Mouse (Mus musculus): ENCODE data around the gene Ddx10. TPM values are rescaled to one million over a fixed set of nuclear protein-coding genes. Genes with fewer than 3 reads are reported as not detected.

Ddx10 gene
- polyA plus RNA-seq (2016; fragmentation: Nextera tagmentation; extraction: Ambion mirVana), result 31.5 and 32.3 TPM in 2 replicates

DNA sequence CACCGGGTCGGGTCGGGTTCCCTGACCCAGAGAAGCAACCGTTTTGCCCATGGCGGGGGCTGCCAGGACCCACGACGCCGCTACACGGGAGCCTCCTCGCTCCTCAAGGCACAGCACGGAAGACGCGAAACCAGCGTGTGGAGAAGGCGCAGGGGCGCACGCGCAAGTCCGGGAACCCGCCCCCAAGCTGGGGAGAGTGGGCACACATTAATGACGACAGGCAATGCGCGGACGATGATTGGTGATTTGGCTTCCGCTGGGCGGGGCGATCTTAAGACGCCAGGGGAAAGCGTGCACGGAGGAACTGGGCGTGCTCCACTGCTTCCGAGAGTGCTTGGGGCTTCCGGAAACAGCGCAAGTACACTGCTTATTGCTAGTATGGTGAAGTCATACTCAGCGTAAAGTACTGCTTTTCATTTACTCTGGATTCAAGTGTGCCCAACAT is at the start of gene Ddx10:
Ddx10 (minus strand) TSS at position 101 of the 445 bp plus-strand sequence.
- no peaks in the 10 kb centered on the region for H3K9me3 ChIP-seq
- peak; percentile 96 for DNase-seq (ENCODE audit: extremely low spot score, low spot score)
- peaks cover 17% of the 10 kb centered on the region for H3K4me1 ChIP-seq
- H3K4me3 ChIP-seq, result peak within 1 kb of the TSS; percentile 92
- peak within 1 kb of the TSS; percentile 81 for H3K27ac ChIP-seq
- under 1% methylated on average over 35 of the region's 35 CpGs for WGBS
- H3K27me3 ChIP-seq (ENCODE audit: poor library complexity, severe bottlenecking), result no peaks in the 10 kb centered on the region
- no peaks in the 10 kb centered on the region for H3K36me3 ChIP-seq (replicated peaks)

DNA sequence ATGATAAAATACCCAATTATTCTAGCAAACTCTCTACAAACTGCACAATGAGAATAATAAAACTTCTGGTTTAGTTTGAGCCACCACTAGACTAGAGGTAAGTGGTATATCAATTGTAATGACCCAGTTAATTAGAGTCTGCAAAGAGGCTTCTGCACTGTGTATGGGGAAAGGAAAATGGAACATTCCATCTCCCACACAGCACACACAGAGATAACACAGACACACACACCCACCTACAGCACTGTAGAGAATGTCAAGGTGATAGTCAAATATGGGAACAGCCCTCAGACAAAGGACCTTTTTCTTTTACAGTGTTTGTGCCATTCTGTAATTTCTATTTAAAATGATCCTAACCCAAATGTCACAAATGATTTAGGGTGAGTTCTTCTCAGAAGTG is 45.0 kb upstream of the Ddx10 start:
- no peak for DNase-seq (ENCODE audit: extremely low spot score, low spot score)
- Histone ChIP-seq H3K4me3 (no peak overlapping the region), H3K27me3 (ENCODE audit: poor library complexity, severe bottlenecking) (no peaks in the 10 kb centered on the region), H3K9me3 (no peaks in the 10 kb centered on the region), H3K36me3 (replicated peaks) (no peaks in the 10 kb centered on the region), H3K27ac (no peak overlapping the region), H3K4me1 (no peaks in the 10 kb centered on the region)

DNA sequence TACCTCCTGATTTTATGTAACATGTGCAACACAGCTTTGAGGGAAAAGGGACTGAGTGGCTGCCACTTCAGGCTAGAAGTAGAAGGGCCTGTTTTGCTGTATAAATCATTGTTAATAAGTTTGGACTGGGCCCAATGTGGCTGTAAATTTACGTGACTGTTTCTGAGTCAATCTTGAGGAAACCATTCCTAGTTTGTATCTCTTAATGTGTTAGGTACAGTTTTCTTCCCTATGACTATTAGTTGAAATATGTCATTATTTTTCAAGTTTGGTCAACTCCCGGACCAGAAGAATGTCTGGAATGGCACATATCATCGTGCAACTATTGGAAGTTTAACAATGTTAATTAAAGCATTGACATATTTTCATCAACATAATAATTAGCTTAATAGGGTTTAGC is 42.2 kb upstream of the Ddx10 start:
- H3K36me3 ChIP-seq (replicated peaks), result no peaks in the 10 kb centered on the region
- H3K4me1 ChIP-seq, result no peaks in the 10 kb centered on the region
- H3K27me3 ChIP-seq (ENCODE audit: poor library complexity, severe bottlenecking), result no peaks in the 10 kb centered on the region
- H3K9me3 ChIP-seq, result no peaks in the 10 kb centered on the region
- H3K27ac ChIP-seq, result no peak overlapping the region
- H3K4me3 ChIP-seq, result no peak overlapping the region
- no peak for DNase-seq (ENCODE audit: extremely low spot score, low spot score)
- 89% methylated on average over 3 of the region's 3 CpGs for WGBS

DNA sequence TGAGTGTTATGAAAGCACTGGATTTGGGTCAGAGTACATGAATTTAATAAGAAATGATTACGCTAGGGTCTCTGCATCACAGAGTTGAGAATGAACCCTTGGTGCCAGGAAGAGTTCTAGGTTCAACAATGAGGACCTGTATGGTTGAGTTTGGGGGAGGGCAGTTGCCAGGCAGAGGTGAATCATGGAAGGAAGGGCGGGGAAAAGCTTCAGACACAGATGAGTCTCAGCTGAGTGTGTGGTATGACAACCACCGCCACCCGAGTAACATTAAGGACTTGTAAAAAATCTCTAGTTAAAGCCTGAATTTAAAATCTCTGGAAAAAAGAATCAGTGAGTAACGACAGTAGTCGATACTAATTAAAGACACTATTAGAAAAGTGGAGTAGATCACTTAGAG is 38.9 kb upstream of the Ddx10 start:
- Histone ChIP-seq H3K27me3 (ENCODE audit: poor library complexity, severe bottlenecking) (no peaks in the 10 kb centered on the region), H3K4me1 (no peaks in the 10 kb centered on the region), H3K36me3 (replicated peaks) (no peaks in the 10 kb centered on the region), H3K4me3 (no peak overlapping the region), H3K27ac (no peak overlapping the region), H3K9me3 (no peaks in the 10 kb centered on the region)
- WGBS, result 88% methylated on average over 6 of the region's 6 CpGs
- no peak for DNase-seq (ENCODE audit: extremely low spot score, low spot score)

DNA sequence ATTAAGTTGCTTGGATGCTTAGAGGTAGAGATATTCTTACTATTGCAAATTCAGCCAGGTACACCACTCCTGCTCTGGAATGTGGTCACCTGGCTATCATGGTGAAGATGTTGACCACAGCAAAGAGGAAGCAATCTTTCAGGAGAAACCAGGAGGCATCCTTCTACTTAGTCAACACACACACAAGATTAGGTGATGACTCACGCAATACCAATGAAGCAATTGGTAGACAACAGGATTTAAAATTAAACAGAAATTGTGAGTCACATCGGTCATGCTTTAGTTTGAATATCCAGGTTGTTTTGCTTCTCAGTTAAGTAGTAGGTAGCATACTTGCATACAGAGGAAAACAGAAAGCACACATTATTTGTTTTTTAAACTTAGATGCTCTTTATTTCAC is 31.1 kb upstream of the Ddx10 start:
- Histone ChIP-seq H3K27me3 (ENCODE audit: poor library complexity, severe bottlenecking) (peaks cover 23% of the 10 kb centered on the region), H3K4me1 (peaks cover 10% of the 10 kb centered on the region), H3K27ac (no peak overlapping the region), H3K4me3 (no peak overlapping the region), H3K36me3 (replicated peaks) (no peaks in the 10 kb centered on the region), H3K9me3 (no peaks in the 10 kb centered on the region)
- no peak for DNase-seq (ENCODE audit: extremely low spot score, low spot score)
- 92% methylated on average over 2 of the region's 2 CpGs for WGBS

DNA sequence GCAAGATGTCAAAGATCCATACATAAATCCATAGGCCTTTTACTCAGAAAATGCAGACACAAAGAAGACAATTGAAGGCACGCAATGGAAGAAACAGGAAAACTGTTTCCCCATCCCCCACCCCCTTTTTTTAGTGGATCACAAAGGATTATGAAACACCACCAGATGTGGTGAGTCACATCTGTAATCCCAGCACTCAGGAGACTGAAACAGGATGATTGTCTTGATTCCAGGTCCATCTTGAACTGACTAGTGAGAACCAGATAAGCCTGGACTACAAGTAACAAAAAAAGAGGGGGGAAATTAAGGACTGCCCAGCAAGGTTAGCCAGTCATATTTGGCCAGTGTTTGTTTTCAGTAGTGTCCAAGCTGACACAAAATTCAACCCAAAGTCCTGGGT is 28.5 kb upstream of the Ddx10 start:
- no peak for DNase-seq (ENCODE audit: extremely low spot score, low spot score)
- peaks cover 23% of the 10 kb centered on the region for H3K27me3 ChIP-seq (ENCODE audit: poor library complexity, severe bottlenecking)
- WGBS, result 95% methylated on average over 1 of the region's 1 CpGs
- H3K4me1 ChIP-seq, result peaks cover 16% of the 10 kb centered on the region
- no peaks in the 10 kb centered on the region for H3K36me3 ChIP-seq (replicated peaks)
- H3K9me3 ChIP-seq, result no peaks in the 10 kb centered on the region
- H3K4me3 ChIP-seq, result no peak overlapping the region
- no peak overlapping the region for H3K27ac ChIP-seq

DNA sequence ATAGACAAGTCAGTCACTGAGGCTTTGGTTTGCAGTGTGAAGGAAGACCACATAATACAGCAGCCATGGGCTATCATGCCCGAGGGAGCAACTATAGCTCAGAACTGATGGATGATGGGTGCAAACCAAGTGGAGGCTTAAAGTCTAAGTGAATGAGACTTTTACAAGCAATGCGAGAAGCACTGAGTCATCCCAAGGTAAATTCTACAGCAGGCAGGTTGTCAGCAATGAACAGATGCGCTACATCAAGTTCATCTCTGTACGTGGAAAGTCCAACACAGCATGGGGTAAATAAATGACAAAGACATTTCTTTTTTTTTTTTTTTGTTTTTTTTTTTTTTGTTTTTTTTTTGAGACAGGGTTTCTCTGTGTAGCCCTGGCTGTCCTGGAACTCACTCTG is 24.9 kb upstream of the Ddx10 start:
- no peak overlapping the region for H3K27ac ChIP-seq
- peaks cover 16% of the 10 kb centered on the region for H3K4me1 ChIP-seq
- WGBS, result 90% methylated on average over 4 of the region's 4 CpGs
- no peaks in the 10 kb centered on the region for H3K9me3 ChIP-seq
- H3K36me3 ChIP-seq (replicated peaks), result no peaks in the 10 kb centered on the region
- no peak for DNase-seq (ENCODE audit: extremely low spot score, low spot score)
- peaks cover 24% of the 10 kb centered on the region for H3K27me3 ChIP-seq (ENCODE audit: poor library complexity, severe bottlenecking)
- H3K4me3 ChIP-seq, result no peak overlapping the region

DNA sequence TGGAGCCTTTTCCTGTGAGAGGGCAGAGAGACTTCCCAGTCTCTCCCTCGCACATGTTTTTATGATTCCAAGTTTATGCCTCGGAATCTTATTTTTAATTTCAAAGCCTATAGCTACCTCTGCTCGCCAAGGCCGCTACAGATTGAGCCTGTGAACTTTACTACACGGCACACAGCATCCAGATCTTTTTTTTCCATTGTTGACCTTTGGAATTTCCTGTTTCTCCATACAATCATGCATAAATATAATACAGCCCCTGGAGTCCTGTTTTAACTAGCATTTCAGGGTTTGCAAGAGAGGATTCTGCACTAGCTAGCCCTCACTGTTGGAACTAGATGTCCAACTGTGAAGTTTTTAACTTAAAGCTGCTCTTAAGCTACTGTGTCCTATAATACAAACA is 24.4 kb upstream of the Ddx10 start:
- no peak for DNase-seq (ENCODE audit: extremely low spot score, low spot score)
- Histone ChIP-seq H3K4me3 (no peak overlapping the region), H3K36me3 (replicated peaks) (no peaks in the 10 kb centered on the region), H3K27me3 (ENCODE audit: poor library complexity, severe bottlenecking) (peaks cover 19% of the 10 kb centered on the region), H3K9me3 (no peaks in the 10 kb centered on the region), H3K27ac (no peak overlapping the region), H3K4me1 (peaks cover 16% of the 10 kb centered on the region)
- WGBS, result 75% methylated on average over 5 of the region's 5 CpGs

DNA sequence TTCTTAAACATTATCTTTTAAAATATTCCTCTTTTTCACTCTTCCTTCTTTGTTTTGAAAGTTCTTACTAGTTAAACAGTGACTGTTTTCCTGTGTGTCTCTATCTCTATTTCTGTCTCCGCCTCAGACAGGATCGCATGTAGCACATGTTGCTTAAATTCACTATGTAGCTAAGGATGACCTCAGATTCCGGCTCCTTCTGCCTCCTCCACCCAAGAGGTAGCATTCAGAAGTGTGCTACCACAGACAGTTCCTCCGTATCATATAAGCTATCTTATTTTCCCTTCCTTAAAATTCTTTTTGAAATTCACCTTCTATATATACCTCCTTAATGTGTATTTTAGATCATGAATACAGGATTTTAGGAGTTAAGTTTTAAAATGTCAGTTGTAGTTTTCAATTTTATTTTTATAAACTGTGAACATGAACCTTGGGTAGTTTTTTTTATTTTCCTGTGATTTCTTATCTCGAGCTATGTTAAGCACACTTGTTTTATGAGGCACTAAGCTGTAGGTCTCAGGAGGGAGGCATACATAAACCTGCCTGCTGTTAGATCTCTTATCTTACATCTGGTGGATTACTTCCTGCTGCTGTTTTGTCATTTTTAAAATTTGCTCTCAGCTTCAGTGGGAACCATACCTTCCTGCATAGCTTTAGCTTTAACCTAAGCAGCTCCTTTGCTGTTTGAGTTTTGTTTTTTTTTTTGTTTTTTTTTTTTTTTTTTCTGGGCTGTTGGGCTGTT is 23.6 kb upstream of the Ddx10 start:
- Histone ChIP-seq H3K4me1 (peaks cover 16% of the 10 kb centered on the region), H3K27me3 (ENCODE audit: poor library complexity, severe bottlenecking) (peaks cover 15% of the 10 kb centered on the region), H3K27ac (no peak overlapping the region), H3K4me3 (no peak overlapping the region), H3K9me3 (no peaks in the 10 kb centered on the region), H3K36me3 (replicated peaks) (no peaks in the 10 kb centered on the region)
- DNase-seq (ENCODE audit: extremely low spot score, low spot score), result no peak
- WGBS, result 85% methylated on average over 5 of the region's 5 CpGs

DNA sequence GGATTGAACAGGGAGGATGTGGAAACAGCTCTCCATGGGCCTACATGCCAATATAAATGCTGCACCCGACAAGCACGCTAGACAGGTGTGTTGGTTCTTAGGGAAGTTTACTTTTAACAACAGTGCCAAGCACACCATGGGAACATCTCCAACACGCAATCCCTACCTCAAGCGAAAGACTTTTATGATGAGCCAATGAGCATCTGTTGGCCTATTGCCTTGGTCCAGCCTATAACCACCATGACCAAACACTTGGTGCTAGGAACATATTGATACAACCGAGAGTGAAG is 21.6 kb upstream of the Ddx10 start:
- H3K27ac ChIP-seq, result no peak overlapping the region
- WGBS, result 95% methylated on average over 5 of the region's 5 CpGs
- H3K36me3 ChIP-seq (replicated peaks), result no peaks in the 10 kb centered on the region
- no peak overlapping the region for H3K4me3 ChIP-seq
- H3K4me1 ChIP-seq, result peaks cover 10% of the 10 kb centered on the region
- no peaks in the 10 kb centered on the region for H3K9me3 ChIP-seq
- DNase-seq (ENCODE audit: extremely low spot score, low spot score), result no peak
- H3K27me3 ChIP-seq (ENCODE audit: poor library complexity, severe bottlenecking), result peaks cover 5% of the 10 kb centered on the region; the same call in 1 of the 2 replicates

DNA sequence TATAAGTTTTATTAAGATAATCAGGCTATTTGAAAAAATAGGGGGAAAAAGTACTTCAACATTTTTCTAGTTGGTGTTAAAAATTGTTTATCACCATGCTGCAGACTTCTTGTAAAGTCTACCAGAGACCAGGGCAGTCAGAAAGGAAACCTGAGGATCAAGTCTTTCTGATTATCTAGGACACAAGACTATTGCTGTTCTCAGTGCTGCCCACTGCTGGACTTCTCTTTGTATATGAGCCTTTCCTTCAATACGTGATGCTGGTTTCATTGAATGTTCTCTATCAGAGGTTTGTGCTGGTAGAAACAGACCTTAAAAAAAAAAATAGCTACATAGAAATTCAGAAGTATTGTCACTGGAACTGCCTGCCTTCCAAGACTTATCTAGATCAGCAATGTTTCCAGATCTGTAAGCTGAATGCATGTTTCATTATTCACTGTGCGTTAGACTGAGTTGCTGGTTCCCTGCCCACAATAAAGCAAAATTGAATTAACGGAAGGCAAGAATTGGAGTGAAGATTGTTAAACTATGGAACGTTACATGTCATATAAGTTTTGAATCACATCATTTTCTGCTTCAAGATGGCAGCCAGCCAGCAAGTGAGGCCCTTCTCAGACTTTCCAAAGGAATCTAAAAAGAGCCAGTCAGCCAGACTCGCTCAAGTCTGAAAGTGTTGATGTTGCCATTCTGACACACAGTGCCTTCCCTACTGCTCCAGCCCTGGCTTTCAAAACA is 21.0 kb upstream of the Ddx10 start:
- Histone ChIP-seq H3K9me3 (no peaks in the 10 kb centered on the region), H3K4me3 (no peak overlapping the region), H3K36me3 (replicated peaks) (no peaks in the 10 kb centered on the region), H3K4me1 (peaks cover 7% of the 10 kb centered on the region; the same call in 1 of the 2 replicates), H3K27ac (no peak overlapping the region), H3K27me3 (ENCODE audit: poor library complexity, severe bottlenecking) (peaks cover 5% of the 10 kb centered on the region; the same call in 1 of the 2 replicates)
- DNase-seq (ENCODE audit: extremely low spot score, low spot score), result no peak
- 81% methylated on average over 5 of the region's 5 CpGs for WGBS

DNA sequence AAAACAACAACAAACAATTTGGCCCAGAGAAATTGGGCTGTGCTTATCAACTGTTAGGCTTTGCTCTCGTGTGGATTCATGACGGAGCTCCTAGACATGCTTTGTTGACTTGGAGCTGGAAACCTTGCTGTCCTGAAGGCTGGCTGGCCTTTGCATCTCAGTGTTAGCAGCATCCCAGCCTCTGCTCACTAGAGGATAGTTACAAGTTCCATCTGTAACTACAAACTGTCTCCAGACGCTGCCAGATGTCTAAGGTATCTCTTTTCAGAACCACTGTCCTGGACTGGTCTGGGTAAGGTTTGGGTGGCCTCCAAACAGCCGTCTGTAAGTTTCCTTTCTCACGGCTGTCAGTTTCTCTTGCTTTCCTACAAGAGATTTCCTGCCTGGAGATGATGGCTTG is 20.2 kb upstream of the Ddx10 start:
- Histone ChIP-seq H3K9me3 (no peaks in the 10 kb centered on the region), H3K4me3 (no peak overlapping the region), H3K27me3 (ENCODE audit: poor library complexity, severe bottlenecking) (peaks cover 5% of the 10 kb centered on the region; the same call in 1 of the 2 replicates), H3K4me1 (peaks cover 7% of the 10 kb centered on the region; the same call in 1 of the 2 replicates), H3K36me3 (replicated peaks) (no peaks in the 10 kb centered on the region), H3K27ac (no peak overlapping the region)
- DNase-seq (ENCODE audit: extremely low spot score, low spot score), result no peak
- WGBS, result 85% methylated on average over 5 of the region's 5 CpGs

DNA sequence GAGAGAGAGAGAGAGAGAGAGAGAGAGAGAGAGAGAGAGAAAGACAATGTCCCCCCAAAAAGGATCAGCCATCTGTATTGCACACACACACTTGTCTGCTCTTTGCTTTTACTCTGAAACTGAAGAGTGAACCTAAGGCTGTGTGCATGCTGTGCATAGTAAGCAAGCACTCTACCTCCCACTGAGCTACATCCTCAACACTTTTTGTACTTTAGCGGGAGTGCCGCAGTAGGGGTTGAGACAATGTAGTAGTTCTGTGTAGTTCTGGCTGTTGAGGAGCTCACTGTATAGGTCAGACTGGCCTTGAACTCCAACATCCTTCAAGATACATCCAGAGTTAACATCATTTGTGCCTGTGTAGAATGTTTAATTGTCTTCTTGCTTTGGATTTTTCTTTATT is 17.7 kb upstream of the Ddx10 start:
- DNase-seq (ENCODE audit: extremely low spot score, low spot score), result no peak
- Histone ChIP-seq H3K9me3 (no peaks in the 10 kb centered on the region), H3K27me3 (ENCODE audit: poor library complexity, severe bottlenecking) (peaks cover 5% of the 10 kb centered on the region; the same call in 1 of the 2 replicates), H3K27ac (no peak overlapping the region), H3K4me3 (no peak overlapping the region), H3K4me1 (no peaks in the 10 kb centered on the region), H3K36me3 (replicated peaks) (no peaks in the 10 kb centered on the region)
- WGBS, result 67% methylated on average over 2 of the region's 2 CpGs

Measured in forebrain, embryonic 10.5 days (tissue).